Mouse (Mus musculus) thymus, adult 2 months (tissue): Measurements from ENCODE around the gene 1700018B08Rik. TPM values are rescaled to one million over a fixed set of nuclear protein-coding genes. Genes with fewer than 3 reads are reported as not detected.

Experiments
- DNase-seq: peaks from one replicate; pipeline ENCODE4 v3.0.0; 2021
- H3K27ac ChIP-seq: fragments of 200-500 bp; 2 replicates; pipeline ENCODE4 v1.5.1; 2012; ENCODE audit warnings: low read length, control low read depth; ENCODE audit not compliant: control insufficient read depth, insufficient read depth
- H3K27me3 ChIP-seq: fragments of 200-500 bp; 2 replicates; pipeline ENCODE4 v1.6.1; 2012; ENCODE audit warnings: mild to moderate bottlenecking, low read length, moderate library complexity, mixed read lengths; ENCODE audit not compliant: control insufficient read depth, insufficient read depth
- H3K36me3 ChIP-seq: fragments of 200-500 bp; 2 replicates; pipeline ENCODE4 v1.6.1; 2012; ENCODE audit warnings: mild to moderate bottlenecking, low read length, moderate library complexity; ENCODE audit not compliant: control insufficient read depth, insufficient read depth
- H3K4me1 ChIP-seq: fragments of 200-500 bp; replicated peaks from 2 replicates; pipeline ENCODE4 v1.6.1; 2012; ENCODE audit warnings: low read length; ENCODE audit not compliant: control insufficient read depth, insufficient read depth
- H3K4me3 ChIP-seq: fragments of 200-500 bp; 2 replicates; pipeline ENCODE4 v1.5.1; 2012; ENCODE audit warnings: mild to moderate bottlenecking, low read length, control low read depth, moderate library complexity; ENCODE audit not compliant: control insufficient read depth, insufficient read depth
- CTCF ChIP-seq: fragments of 200-500 bp; IDR thresholded peaks from 2 replicates; pipeline ENCODE4 v1.5.1; 2012; ENCODE audit warnings: mild to moderate bottlenecking, control low read depth, low read length, moderate library complexity, borderline replicate concordance; ENCODE audit not compliant: control insufficient read depth, poor library complexity, insufficient read depth; ENCODE audit errors: extremely low read depth
- POLR2A ChIP-seq: fragments of 200-500 bp; IDR thresholded peaks from 2 replicates; pipeline ENCODE4 v1.6.1; 2012; ENCODE audit warnings: mild to moderate bottlenecking, low read length, control low read depth, moderate library complexity; ENCODE audit not compliant: control insufficient read depth, poor library complexity, insufficient read depth; ENCODE audit errors: extremely low read depth
- WGBS: fragments of 180-500 bp; shearing (Covaris S2); methylation state at CpG from one replicate; pipeline ENCODE4 v1.1.7; 2018; 5-methylcytosine and 5-hydroxymethylcytosine counted together
- polyA plus RNA-seq: library from polyadenylated mRNA; depleted of rRNA; stranded (reverse); fragments of >200 nt; gene quantifications from 2 replicates; pipeline ENCODE4 v1.2.3, GENCODE M21; 2012

The 1700018B08Rik gene
- polyA plus RNA-seq, 1 experiment: 0.35 TPM

- no peak for DNase-seq
- 86% methylated on average over 19 of the region's 19 CpGs for WGBS
- no peak for TF ChIP-seq CTCF
- Histone ChIP-seq H3K4me3 (no peak overlapping the region), H3K27me3 (no peaks in the 10 kb centered on the region), H3K36me3 (no peaks in the 10 kb centered on the region), H3K4me1 (no peaks in the 10 kb centered on the region), H3K27ac (no peak overlapping the region)
Measured at GRCm38 (mm10) chr8:121541862-121542261, 2.3 kb downstream of the 1700018B08Rik start.

- WGBS: 56% methylated on average over 5 of the region's 5 CpGs
- H3K27ac ChIP-seq: no peak overlapping the region
- DNase-seq: peak; percentile 47
Measured at GRCm38 (mm10) chr8:121532381-121532780, 11.7 kb downstream of the 1700018B08Rik start.

GRCm38 (mm10) chr8:121530639-121531038, 13.5 kb downstream of the 1700018B08Rik start:
- TF ChIP-seq POLR2A: no peak
- TF ChIP-seq CTCF: no peak
- no peaks in the 10 kb centered on the region for H3K27me3 ChIP-seq
- H3K4me1 ChIP-seq: no peaks in the 10 kb centered on the region
- DNase-seq: no peak
- no peak overlapping the region for H3K4me3 ChIP-seq
- no peaks in the 10 kb centered on the region for H3K36me3 ChIP-seq
- 80% methylated on average over 10 of the region's 10 CpGs for WGBS
- no peak overlapping the region for H3K27ac ChIP-seq

More at GRCm38 (mm10) chr8:121532381-121532780, 11.7 kb downstream of the 1700018B08Rik start:
- TF ChIP-seq POLR2A (no peak), CTCF (peak; percentile 61; the same call in 1 of the 2 replicates)
- Histone ChIP-seq H3K27me3 (no peaks in the 10 kb centered on the region), H3K36me3 (no peaks in the 10 kb centered on the region), H3K4me3 (no peak overlapping the region), H3K4me1 (no peaks in the 10 kb centered on the region)

GRCm38 (mm10) chr8:121528790-121529189, 15.3 kb downstream of the 1700018B08Rik start:
- TF ChIP-seq CTCF: no peak
- TF ChIP-seq POLR2A: no peak
- 94% methylated on average over 15 of the region's 15 CpGs for WGBS
- Histone ChIP-seq H3K27me3 (no peaks in the 10 kb centered on the region), H3K27ac (no peak overlapping the region), H3K36me3 (no peaks in the 10 kb centered on the region), H3K4me1 (no peaks in the 10 kb centered on the region), H3K4me3 (no peak overlapping the region)
- DNase-seq: no peak

GRCm38 (mm10) chr8:121527751-121528150, 16.4 kb downstream of the 1700018B08Rik start:
- 89% methylated on average over 9 of the region's 9 CpGs for WGBS
- no peak for DNase-seq
- Histone ChIP-seq H3K4me1 (no peaks in the 10 kb centered on the region), H3K27ac (no peak overlapping the region), H3K36me3 (no peaks in the 10 kb centered on the region), H3K4me3 (no peak overlapping the region), H3K27me3 (no peaks in the 10 kb centered on the region)
- TF ChIP-seq CTCF: no peak
- no peak for TF ChIP-seq POLR2A

- 65% methylated on average over 6 of the region's 6 CpGs for WGBS
- no peaks in the 10 kb centered on the region for H3K4me1 ChIP-seq
Measured at GRCm38 (mm10) chr8:121526811-121527550, 17.1 kb downstream of the 1700018B08Rik start.

More at GRCm38 (mm10) chr8:121526811-121527550, 17.1 kb downstream of the 1700018B08Rik start:
- no peak overlapping the region for H3K4me3 ChIP-seq
- TF ChIP-seq CTCF (no peak), POLR2A (no peak)
- H3K27me3 ChIP-seq: no peaks in the 10 kb centered on the region
- no peaks in the 10 kb centered on the region for H3K36me3 ChIP-seq
- no peak for DNase-seq
- H3K27ac ChIP-seq: no peak overlapping the region
